Mouse (Mus musculus) CH12.LX (cell line): ENCODE results near the gene Popdc2.

Experiments used
- CTCF ChIP-seq, 2 experiments: IDR thresholded peaks in 1 of 2; conservative IDR thresholded peaks in 1 of 2; 2 replicates each; pipeline ENCODE4 v1.5.1; 2011 to 2012; ENCODE audit warnings: low read depth in 2 of 2, low read length in 2 of 2, improper control_type of control experiment in 1 of 2, inconsistent platforms in 1 of 2, mild to moderate bottlenecking in 1 of 2, moderate library complexity in 1 of 2
- KAT2A ChIP-seq: IDR thresholded peaks from 2 replicates; pipeline ENCODE4 v1.6.1; 2012; ENCODE audit warnings: low read length, improper control_type of control experiment, inconsistent platforms; ENCODE audit not compliant: insufficient replicate concordance
- MAX ChIP-seq: IDR thresholded peaks from 2 replicates; pipeline ENCODE4 v1.6.1; 2011; ENCODE audit warnings: low read length, improper control_type of control experiment
- MYC ChIP-seq: IDR thresholded peaks from 2 replicates; pipeline ENCODE4 v1.6.1; 2011; ENCODE audit warnings: low read depth, mild to moderate bottlenecking, improper control_type of control experiment, low read length
- POLR2A ChIP-seq: IDR thresholded peaks from 2 replicates; pipeline ENCODE4 v1.6.1; 2011; ENCODE audit warnings: low read depth, mild to moderate bottlenecking, improper control_type of control experiment, low read length
- USF2 ChIP-seq: conservative IDR thresholded peaks from 2 replicates; pipeline ENCODE4 v1.6.1; 2011; ENCODE audit warnings: low read depth, low read length, improper control_type of control experiment
- ZMIZ1 ChIP-seq: IDR thresholded peaks from 2 replicates; pipeline ENCODE4 v1.6.1; 2012; ENCODE audit warnings: low read depth, mild to moderate bottlenecking, inconsistent platforms, low read length, improper control_type of control experiment

DNA sequence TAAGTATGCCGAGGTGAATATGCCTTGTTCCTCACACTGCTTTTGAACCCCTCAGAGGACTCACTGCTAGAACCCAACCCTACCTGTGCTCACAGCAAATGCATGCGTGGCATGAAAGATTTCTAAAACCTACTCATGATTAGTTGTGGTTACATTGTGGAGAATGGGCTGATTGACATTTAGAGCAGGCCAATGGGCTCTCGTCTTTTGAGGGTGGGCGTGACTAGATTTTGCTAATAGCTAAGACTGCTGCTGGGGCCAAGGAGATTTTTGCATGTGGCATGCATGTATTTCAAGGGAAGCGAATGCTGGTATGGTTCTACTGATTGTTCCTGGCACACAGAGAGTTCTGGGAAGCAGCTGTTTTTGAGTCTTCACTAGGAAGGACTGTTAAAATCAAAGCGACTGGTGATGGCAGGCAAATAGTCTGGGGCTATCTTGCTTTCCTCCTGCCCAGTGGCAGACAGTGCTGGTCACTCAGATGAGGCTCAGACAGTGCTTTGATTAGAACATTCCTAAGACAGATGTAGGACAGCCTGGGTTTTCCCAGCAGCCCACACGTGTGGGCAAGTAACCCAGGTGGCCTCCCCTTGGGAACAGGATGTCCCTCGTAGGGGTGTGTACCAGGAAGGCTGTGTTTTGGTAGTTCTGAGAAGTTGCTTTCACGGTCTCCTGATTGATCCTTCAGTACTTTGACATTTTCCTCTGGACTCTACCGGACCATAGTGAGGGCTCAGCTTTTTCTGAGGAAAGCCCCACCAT, 12.6 kb downstream of the Popdc2 start:
- TF ChIP-seq KAT2A: no peak
- TF ChIP-seq CTCF (conservative IDR thresholded peaks at IDR 0.05 in 1 of 2, IDR thresholded peaks at IDR 0.05 in 1 of 2; ENCODE audit: low read depth in 2 of 2, low read length in 2 of 2): no peak
- TF ChIP-seq MYC: peak; percentile 64; the same call in 1 of the 2 replicates
- no peak for TF ChIP-seq POLR2A
- no peak for TF ChIP-seq USF2
- peak; percentile 34; the same call in 1 of the 2 replicates for TF ChIP-seq MAX
- no peak for TF ChIP-seq ZMIZ1
